Comparison of ENCODE assay signal across 12 mouse cellular contexts in genomic region chr7:4999876-5000275, GRCm38 (mm10). TPM values are rescaled to one million over a fixed set of nuclear protein-coding genes. Genes with fewer than 3 reads are reported as not detected.
DNase-seq lines count a peak whose midpoint lies in the region; ATAC-seq and TF ChIP-seq lines count a peak whose summit lies in the region.
"Had no signal": no experiment of that assay in that cellular context is flagged by ENCODE, and none has a peak within 500 bp of the region (broad histone marks: within the 10 kb centered on the region; RNA-seq: fewer than 3 reads in every experiment).

No protein-coding gene starts in this region.

- H3K4me2 ChIP-seq in heart, postnatal 0 days (ENCODE audit: low read depth, low read length): no peak overlapping the region
- H3K4me2 ChIP-seq in heart, embryonic 12.5 days: no peak overlapping the region
- no peak overlapping the region for H3K4me2 ChIP-seq in forebrain, embryonic 11.5 days (ENCODE audit: low read depth, low read length, severe bottlenecking)
- H3K4me2 ChIP-seq: neural tube, embryonic 12.5 days had no signal

- no peaks in the 10 kb centered on the region for H3K9me3 ChIP-seq in heart, postnatal 0 days (replicated peaks; ENCODE audit: control insufficient read depth, low read length)
- no peaks in the 10 kb centered on the region; the same call in 1 of the 2 replicates for H3K9me3 ChIP-seq in heart, embryonic 12.5 days (replicated peaks)
- peaks cover 3% of the 10 kb centered on the region; the same call in 1 of the 2 replicates for H3K9me3 ChIP-seq in forebrain, embryonic 11.5 days (ENCODE audit: control insufficient read depth, low read length)
- H3K9me3 ChIP-seq: neural tube, embryonic 12.5 days had no signal

- H3K4me1 ChIP-seq in heart, postnatal 0 days (ENCODE audit: control insufficient read depth, insufficient read depth): peaks cover 12% of the 10 kb centered on the region
- peaks cover 13% of the 10 kb centered on the region for H3K4me1 ChIP-seq in heart, embryonic 12.5 days (replicated peaks)
- peaks cover 10% of the 10 kb centered on the region for H3K4me1 ChIP-seq in forebrain, embryonic 11.5 days (replicated peaks; ENCODE audit: control insufficient read depth, insufficient read depth, low read length)

- no peak for ATAC-seq in heart, postnatal 0 days (ENCODE audit: insufficient read depth, low read depth)
- no peak for ATAC-seq in heart, embryonic 12.5 days (ENCODE audit: insufficient number of reproducible peaks, low FRiP score)
- ATAC-seq in inflammation-experienced regulatory T-cells, adult 6 months: peak; percentile 47
- no peak for ATAC-seq in forebrain, embryonic 11.5 days (replicated peaks; ENCODE audit: low FRiP score)

- no peak for DNase-seq in heart, postnatal 0 days (ENCODE audit: low spot score)
- peak; percentile 49 for DNase-seq in testis, postnatal 10 days (ENCODE audit: low spot score)
- no peak for DNase-seq in testis, postnatal 14 days (ENCODE audit: low spot score)
- DNase-seq in thymus, postnatal 4 days: peak; percentile 66
- no peak for DNase-seq in forebrain, embryonic 11.5 days (ENCODE audit: low spot score)
- DNase-seq in urinary bladder, postnatal 25 days (ENCODE audit: low spot score): no peak

- TF ChIP-seq EP300 in heart, postnatal 0 days (IDR thresholded peaks at IDR 0.05; ENCODE audit: low read depth): no peak

- H3K36me3 ChIP-seq in heart, postnatal 0 days (replicated peaks; ENCODE audit: control insufficient read depth, insufficient read depth, low read length): no peaks in the 10 kb centered on the region
- no peaks in the 10 kb centered on the region for H3K36me3 ChIP-seq in heart, embryonic 12.5 days
- no peaks in the 10 kb centered on the region for H3K36me3 ChIP-seq in forebrain, embryonic 11.5 days (ENCODE audit: control insufficient read depth, insufficient read depth, low read length)
- H3K36me3 ChIP-seq: G1E; hindbrain, embryonic 10.5 days; neural tube, embryonic 12.5 days had no signal

- no peaks in the 10 kb centered on the region for H3K27me3 ChIP-seq in heart, postnatal 0 days (ENCODE audit: control insufficient read depth, insufficient read depth, low read length)
- H3K27me3 ChIP-seq in heart, embryonic 12.5 days (replicated peaks): peaks cover 4% of the 10 kb centered on the region
- no peaks in the 10 kb centered on the region for H3K27me3 ChIP-seq in forebrain, embryonic 11.5 days (ENCODE audit: control insufficient read depth, insufficient read depth, low read length)

- 0 out of 2 replicates have a peak, but pooled peaks have one; percentile 24 for TF ChIP-seq CTCF in heart, postnatal 0 days (IDR thresholded peaks at IDR 0.05; ENCODE audit: low read depth)

- H3K4me3 ChIP-seq in heart, postnatal 0 days (ENCODE audit: low read depth, low read length): no peak overlapping the region
- H3K4me3 ChIP-seq in heart, embryonic 12.5 days: no peak overlapping the region
- no peak overlapping the region for H3K4me3 ChIP-seq in forebrain, embryonic 11.5 days (ENCODE audit: low read depth, low read length)
- H3K4me3 ChIP-seq: hindbrain, embryonic 10.5 days; neural tube, embryonic 12.5 days had no signal

- H3K27ac ChIP-seq in heart, postnatal 0 days (ENCODE audit: low read depth): no peak overlapping the region
- no peak overlapping the region for H3K27ac ChIP-seq in heart, embryonic 12.5 days (ENCODE audit: poor library complexity, severe bottlenecking)
- no peak overlapping the region for H3K27ac ChIP-seq in forebrain, embryonic 11.5 days (ENCODE audit: low read depth, low read length)
- H3K27ac ChIP-seq: hindbrain, embryonic 10.5 days; neural tube, embryonic 12.5 days had no signal

- WGBS in heart, postnatal 0 days: 63% methylated on average over 2 of the region's 2 CpGs
- WGBS in heart, embryonic 12.5 days: 61% methylated on average over 2 of the region's 2 CpGs
- 71% methylated on average over 2 of the region's 2 CpGs for WGBS in forebrain, embryonic 11.5 days

- H3K9ac ChIP-seq in heart, postnatal 0 days (replicated peaks; ENCODE audit: low read depth, low read length): no peak overlapping the region
- H3K9ac ChIP-seq in heart, embryonic 12.5 days: no peak overlapping the region
- H3K9ac ChIP-seq in forebrain, embryonic 11.5 days (ENCODE audit: low read length): no peak overlapping the region
- H3K9ac ChIP-seq: neural tube, embryonic 12.5 days had no signal

RNA-seq across cellular contexts. Expression of gene Zfp579, which starts 3.9 kb away (rescaled TPM):
- total RNA-seq in heart, postnatal 0 days (2014; rRNA removed; ENCODE audit: low replicate concordance): 8.3 and 15.0 TPM in 2 replicates
- 25.4 and 30.6 TPM in 2 replicates for polyA plus RNA-seq in heart, postnatal 0 days (2015; fragmentation: Nextera tagmentation; extraction: Ambion mirVana)
- polyA plus RNA-seq in heart, embryonic 12.5 days (2016; fragmentation: Nextera tagmentation; extraction: Ambion mirVana): 26.0 and 29.3 TPM in 2 replicates
- polyA plus RNA-seq in inflammation-experienced regulatory T-cells, adult 6 months (2017; shearing (Covaris generic)): 1 to 10 TPM; 4.3 to 6.0 (median 5.1) TPM
- polyA plus RNA-seq in forebrain, embryonic 11.5 days (2014; fragmentation: Nextera tagmentation; extraction: Ambion mirVana): 58.5 and 60.0 TPM in 2 replicates

RNA-seq across cellular contexts. Expression of gene Zfp524, which starts 14.3 kb away (rescaled TPM):
- total RNA-seq in heart, postnatal 0 days (2014; rRNA removed; ENCODE audit: low replicate concordance): 11.0 and 15.6 TPM in 2 replicates
- 12.5 and 15.1 TPM in 2 replicates for polyA plus RNA-seq in heart, postnatal 0 days (2015; fragmentation: Nextera tagmentation; extraction: Ambion mirVana)
- polyA plus RNA-seq in heart, embryonic 12.5 days (2016; fragmentation: Nextera tagmentation; extraction: Ambion mirVana): 9.8 and 10.4 TPM in 2 replicates
- polyA plus RNA-seq in inflammation-experienced regulatory T-cells, adult 6 months (2017; shearing (Covaris generic)): 10 to 100 TPM; 34.4 to 44.7 (median 38.9) TPM
- 9.5 and 11.1 TPM in 2 replicates for polyA plus RNA-seq in forebrain, embryonic 11.5 days (2014; fragmentation: Nextera tagmentation; extraction: Ambion mirVana)

RNA-seq across cellular contexts. Expression of gene Fiz1, which starts 14.6 kb away (rescaled TPM):
- 37.2 and 56.9 TPM in 2 replicates for total RNA-seq in heart, postnatal 0 days (2014; rRNA removed; ENCODE audit: low replicate concordance)
- polyA plus RNA-seq in heart, postnatal 0 days (2015; fragmentation: Nextera tagmentation; extraction: Ambion mirVana): 14.4 and 14.7 TPM in 2 replicates
- polyA plus RNA-seq in heart, embryonic 12.5 days (2016; fragmentation: Nextera tagmentation; extraction: Ambion mirVana): 28.9 and 31.2 TPM in 2 replicates
- polyA plus RNA-seq in inflammation-experienced regulatory T-cells, adult 6 months (2017; shearing (Covaris generic)): 10 to 100 TPM in 1 of 3 experiments, 1 to 10 TPM in 2; 7.2 to 15.1 (median 7.9) TPM
- 67.0 and 68.3 TPM in 2 replicates for polyA plus RNA-seq in forebrain, embryonic 11.5 days (2014; fragmentation: Nextera tagmentation; extraction: Ambion mirVana)

RNA-seq across cellular contexts. Expression of gene Gm44973, which starts 15.4 kb away (rescaled TPM):
- not detected in 2 replicates for total RNA-seq in heart, postnatal 0 days (2014; rRNA removed; ENCODE audit: low replicate concordance)
- polyA plus RNA-seq in heart, postnatal 0 days (2015; fragmentation: Nextera tagmentation; extraction: Ambion mirVana): 0.75 and 1.1 TPM in 2 replicates
- polyA plus RNA-seq in heart, embryonic 12.5 days (2016; fragmentation: Nextera tagmentation; extraction: Ambion mirVana): not detected in 2 replicates
- 10 to 100 TPM in 2 of 3 experiments, 1 to 10 TPM in 1; 7.8 to 17.2 (median 10.8) TPM for polyA plus RNA-seq in inflammation-experienced regulatory T-cells, adult 6 months (2017; shearing (Covaris generic))
- 0.23 and 1.9 TPM in 2 replicates for polyA plus RNA-seq in forebrain, embryonic 11.5 days (2014; fragmentation: Nextera tagmentation; extraction: Ambion mirVana)
- total RNA-seq: G1E; layer of hippocampus, postnatal 14 days had no signal
- polyA plus RNA-seq: G1E; hindbrain, embryonic 10.5 days; neural tube, embryonic 12.5 days had no signal

RNA-seq across cellular contexts. Expression of gene Zfp865, which starts 20.3 kb away (rescaled TPM):
- 17.6 and 24.9 TPM in 2 replicates for total RNA-seq in heart, postnatal 0 days (2014; rRNA removed; ENCODE audit: low replicate concordance)
- polyA plus RNA-seq in heart, postnatal 0 days (2015; fragmentation: Nextera tagmentation; extraction: Ambion mirVana): 1.8 and 2.0 TPM in 2 replicates
- polyA plus RNA-seq in heart, embryonic 12.5 days (2016; fragmentation: Nextera tagmentation; extraction: Ambion mirVana): 5.1 and 5.4 TPM in 2 replicates
- polyA plus RNA-seq in inflammation-experienced regulatory T-cells, adult 6 months (2017; shearing (Covaris generic)): 1 to 10 TPM; 2.5 to 6.7 (median 5.2) TPM
- polyA plus RNA-seq in forebrain, embryonic 11.5 days (2014; fragmentation: Nextera tagmentation; extraction: Ambion mirVana): 6.7 and 7.3 TPM in 2 replicates

Comparison
In these comparisons a context has a peak if more than half of its experiments do, and no peak if none do; other contexts are left out.
1. DNase-seq: peak in testis, postnatal 10 days (single experiment) and thymus, postnatal 4 days (single experiment); none in heart, postnatal 0 days (single experiment), testis, postnatal 14 days (single experiment), forebrain, embryonic 11.5 days (single experiment) and urinary bladder, postnatal 25 days (single experiment).